Comparison of ENCODE assay signal across 9 mouse cellular contexts in genomic region chr17:50735382-50735954, GRCm38 (mm10).
DNase-seq lines count a peak whose midpoint lies in the region; ATAC-seq lines count a peak whose summit lies in the region.
"Had no signal": no experiment of that assay in that cellular context is flagged by ENCODE, and none has a peak within 500 bp of the region (broad histone marks: within the 10 kb centered on the region; RNA-seq: fewer than 3 reads in every experiment).

No protein-coding gene starts in this region.

- no peak for DNase-seq in forebrain, embryonic 14.5 days (ENCODE audit: low spot score)
- DNase-seq in 416B (ENCODE audit: low read depth) = peak; percentile 79
- peak; percentile 53 to 58 for DNase-seq in lung, adult 18-20 months
- DNase-seq in kidney, postnatal 14 days = no peak
- DNase-seq in spleen, postnatal 14 days (ENCODE audit: low spot score in 2 of 2) = no peak
- DNase-seq: gastrocnemius, postnatal 25 days had no signal

- H3K27ac ChIP-seq in forebrain, embryonic 13.5 days = 0 out of 2 replicates have a peak overlapping the region, but pooled peaks have one; percentile 6
- H3K27ac ChIP-seq in forebrain, embryonic 14.5 days (ENCODE audit: low read depth, low read length) = no peak overlapping the region; the same call in 1 of the 2 replicates

- no peak overlapping the region for H3K4me2 ChIP-seq in forebrain, embryonic 13.5 days
- no peak overlapping the region for H3K4me2 ChIP-seq in forebrain, embryonic 14.5 days (ENCODE audit: low read length)

- no peaks in the 10 kb centered on the region for H3K27me3 ChIP-seq in forebrain, embryonic 13.5 days
- H3K27me3 ChIP-seq in forebrain, embryonic 14.5 days (replicated peaks; ENCODE audit: control insufficient read depth, insufficient read depth, low read length) = no peaks in the 10 kb centered on the region

- H3K9ac ChIP-seq in forebrain, embryonic 13.5 days = no peak overlapping the region
- H3K9ac ChIP-seq in forebrain, embryonic 14.5 days (ENCODE audit: low read length) = no peak overlapping the region

- H3K4me3 ChIP-seq in forebrain, embryonic 13.5 days = no peak overlapping the region
- no peak overlapping the region for H3K4me3 ChIP-seq in forebrain, embryonic 14.5 days (ENCODE audit: low read depth, low read length)

- no peaks in the 10 kb centered on the region for H3K9me3 ChIP-seq in forebrain, embryonic 13.5 days (replicated peaks)
- no peaks in the 10 kb centered on the region for H3K9me3 ChIP-seq in forebrain, embryonic 14.5 days (replicated peaks; ENCODE audit: control insufficient read depth, low read length)

- ATAC-seq in forebrain, embryonic 13.5 days = no peak
- ATAC-seq in forebrain, embryonic 14.5 days = no peak
- peak; percentile 87 for ATAC-seq in granulocyte monocyte progenitor cell, adult 5-6 weeks (replicated peaks; ENCODE audit: poor library complexity, severe bottlenecking)
- ATAC-seq in inflammation-experienced regulatory T-cells, adult 6 months = no peak

- 85% methylated on average over 4 of the region's 4 CpGs for WGBS in forebrain, embryonic 13.5 days
- 77% methylated on average over 4 of the region's 4 CpGs for WGBS in forebrain, embryonic 14.5 days

- 0 out of 2 replicates have a peak, but pooled peaks cover 5% of the 10 kb centered on the region for H3K36me3 ChIP-seq in forebrain, embryonic 13.5 days (ENCODE audit: poor library complexity, severe bottlenecking)
- no peaks in the 10 kb centered on the region for H3K36me3 ChIP-seq in forebrain, embryonic 14.5 days (ENCODE audit: control insufficient read depth, insufficient read depth, low read length)

- H3K4me1 ChIP-seq in forebrain, embryonic 13.5 days = peaks cover 9% of the 10 kb centered on the region
- peaks cover 4% of the 10 kb centered on the region; the same call in 1 of the 2 replicates for H3K4me1 ChIP-seq in forebrain, embryonic 14.5 days (ENCODE audit: control insufficient read depth, insufficient read depth, low read length)

Comparison
In these comparisons a context has a peak if more than half of its experiments do, and no peak if none do; other contexts are left out.
1. DNase-seq: peak in 416B (single experiment) and lung, adult 18-20 months (2 of 2); none in forebrain, embryonic 14.5 days (single experiment), kidney, postnatal 14 days (single experiment) and spleen, postnatal 14 days (0 of 2).